Mouse (Mus musculus) ES-Bruce4 (cell line): ENCODE measurements at regions not wholly inside any gene's neighbourhood (a gene's known extent, or its start where the extent isn't known, plus 50 kb on each side); places are given as distances from the start of the nearest gene placed in this dataset.

Experiments used
- CTCF ChIP-seq: IDR thresholded peaks from one replicate; pipeline ENCODE4 v1.8.1; 2011; ENCODE audit warnings: low read depth, low read length
- EP300 ChIP-seq: IDR thresholded peaks from 2 replicates; pipeline ENCODE4 v1.6.1; 2011; ENCODE audit warnings: low read depth, low read length; ENCODE audit not compliant: insufficient read depth
- POLR2A ChIP-seq: IDR thresholded peaks from one replicate; pipeline ENCODE4 v1.8.1; 2011; ENCODE audit warnings: low read length; ENCODE audit not compliant: insufficient read depth

DNA sequence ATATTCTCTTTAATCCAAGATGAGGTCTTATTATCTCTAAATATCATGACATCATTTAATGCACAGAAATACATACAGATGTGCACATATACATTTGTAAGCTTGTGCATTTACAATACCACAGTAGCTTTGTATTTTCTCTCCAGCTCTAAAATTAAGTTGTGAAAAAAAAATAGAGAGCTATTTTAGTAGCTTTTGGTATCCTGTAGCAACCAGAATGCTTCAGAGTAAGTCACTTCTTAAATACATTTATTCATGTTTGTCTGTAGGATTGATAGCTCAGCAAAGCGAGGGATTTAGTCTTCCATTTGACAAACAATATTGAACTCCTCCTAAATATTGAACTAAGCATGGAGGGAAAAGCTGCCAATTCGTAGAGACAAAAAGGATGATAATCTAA is 286.4 kb upstream of the C030005K15Rik start:
- TF ChIP-seq CTCF: no peak
- TF ChIP-seq POLR2A: no peak
- no peak for TF ChIP-seq EP300
